Mouse (Mus musculus) embryonic facial prominence, embryonic 11.5 days (tissue): ENCODE measurements around the gene Stat1. TPM values are rescaled to one million over a fixed set of nuclear protein-coding genes. Genes with fewer than 3 reads are reported as not detected.
A peak's percentile ranks its signal among the peaks of the same experiment; 100 is the strongest.

Experiments
- ATAC-seq: fragments of 200-750 bp; cut with Nextera tagmentation; replicated peaks from 2 replicates; pipeline ENCODE4 v1.8.0; 2017; ENCODE audit warnings: low read depth; ENCODE audit not compliant: insufficient number of reproducible peaks, low FRiP score, low TSS enrichment
- DNase-seq: peaks from one replicate; pipeline ENCODE4 v3.0.0-alpha.2; 2015; ENCODE audit warnings: low spot score
- H3K27ac ChIP-seq: fragments of 300-500 bp; sonication (generic); replicated peaks from 2 replicates; pipeline ENCODE4 v1.5.1; 2014; ENCODE audit warnings: mild to moderate bottlenecking, low read depth, low read length, control low read depth
- H3K27me3 ChIP-seq: fragments of 300-500 bp; sonication (generic); 2 replicates; pipeline ENCODE4 v1.6.1; 2014; ENCODE audit warnings: mild to moderate bottlenecking, low read length, moderate library complexity, mixed read lengths; ENCODE audit not compliant: control insufficient read depth, insufficient read depth
- H3K36me3 ChIP-seq: fragments of 300-500 bp; sonication (generic); replicated peaks from 2 replicates; pipeline ENCODE4 v1.6.1; 2014; ENCODE audit warnings: low read depth, mild to moderate bottlenecking, low read length, moderate library complexity, mixed read lengths; ENCODE audit not compliant: control insufficient read depth, insufficient read depth
- H3K4me1 ChIP-seq: fragments of 300-500 bp; sonication (generic); 2 replicates; pipeline ENCODE4 v1.6.1; 2014; ENCODE audit warnings: low read length, mixed read lengths; ENCODE audit not compliant: control insufficient read depth, insufficient read depth
- H3K4me2 ChIP-seq: fragments of 300-500 bp; sonication (generic); 2 replicates; pipeline ENCODE4 v1.6.1; 2014; ENCODE audit warnings: low read depth, mild to moderate bottlenecking, control low read depth, low read length, moderate library complexity
- H3K4me3 ChIP-seq: fragments of 300-500 bp; sonication (generic); 2 replicates; pipeline ENCODE4 v1.5.1; 2014; ENCODE audit warnings: low read depth, low read length, control low read depth
- H3K9ac ChIP-seq: fragments of 300-500 bp; sonication (generic); replicated peaks from 2 replicates; pipeline ENCODE4 v1.6.1; 2014; ENCODE audit warnings: mild to moderate bottlenecking, control low read depth, low read length
- H3K9me3 ChIP-seq: fragments of 300-500 bp; sonication (generic); replicated peaks from 2 replicates; pipeline ENCODE4 v1.6.1; 2016; ENCODE audit warnings: mild to moderate bottlenecking, low read length, inconsistent platforms, mixed read lengths; ENCODE audit not compliant: control insufficient read depth
- WGBS: fragments of 180-500 bp; shearing (Covaris S2); extraction: QIAGEN DNeasy Blood & Tissue Kit; methylation state at CpG from one replicate; pipeline ENCODE4 v1.1.7; 2014; 5-methylcytosine and 5-hydroxymethylcytosine counted together
- polyA plus RNA-seq: library from polyadenylated mRNA; unstranded; fragments of >200 nt; fragmentation: Nextera tagmentation; extraction: Ambion mirVana; gene quantifications from 2 replicates; pipeline ENCODE4 v1.2.1, GENCODE M21; 2014

Gene Stat1
- polyA plus RNA-seq, 1 experiment from 2014 or later, result 13.1 TPM

GRCm38 (mm10) chr1:52170747-52171146 is 51.5 kb downstream of the Stat1 start:
- no peak for ATAC-seq
- H3K27me3 ChIP-seq, result no peaks in the 10 kb centered on the region
- no peak overlapping the region for H3K27ac ChIP-seq
- no peak overlapping the region for H3K4me2 ChIP-seq
- H3K36me3 ChIP-seq, result no peaks in the 10 kb centered on the region
- no peak for DNase-seq
- H3K4me1 ChIP-seq, result no peaks in the 10 kb centered on the region
- no peaks in the 10 kb centered on the region for H3K9me3 ChIP-seq
- no peak overlapping the region for H3K9ac ChIP-seq
- 78% methylated on average over 7 of the region's 7 CpGs for WGBS
- H3K4me3 ChIP-seq, result no peak overlapping the region

- 81% methylated on average over 8 of the region's 8 CpGs for WGBS
- no peaks in the 10 kb centered on the region for H3K9me3 ChIP-seq
- no peak overlapping the region for H3K4me3 ChIP-seq
- no peaks in the 10 kb centered on the region for H3K27me3 ChIP-seq
- no peaks in the 10 kb centered on the region for H3K36me3 ChIP-seq
- H3K4me1 ChIP-seq, result no peaks in the 10 kb centered on the region
- no peak overlapping the region for H3K27ac ChIP-seq
- ATAC-seq, result no peak
- H3K9ac ChIP-seq, result no peak overlapping the region
- no peak overlapping the region for H3K4me2 ChIP-seq
- DNase-seq, result no peak
Observed at GRCm38 (mm10) chr1:52171271-52171670, 52.0 kb downstream of the Stat1 start.

- H3K9me3 ChIP-seq, result no peaks in the 10 kb centered on the region
- H3K9ac ChIP-seq, result no peak overlapping the region
- H3K4me2 ChIP-seq, result no peak overlapping the region
- DNase-seq (no peak), ATAC-seq (no peak)
- H3K27me3 ChIP-seq, result no peaks in the 10 kb centered on the region
- H3K36me3 ChIP-seq, result no peaks in the 10 kb centered on the region
- H3K4me3 ChIP-seq, result no peak overlapping the region
- H3K4me1 ChIP-seq, result no peaks in the 10 kb centered on the region
- H3K27ac ChIP-seq, result no peak overlapping the region
- WGBS, result 67% methylated on average over 5 of the region's 5 CpGs
Observed at GRCm38 (mm10) chr1:52175321-52175720, 56.1 kb downstream of the Stat1 start.

GRCm38 (mm10) chr1:52175983-52176382 is 56.7 kb downstream of the Stat1 start:
- ATAC-seq (no peak), DNase-seq (peak; percentile 6)
- no peaks in the 10 kb centered on the region for H3K4me1 ChIP-seq
- no peaks in the 10 kb centered on the region for H3K27me3 ChIP-seq
- no peak overlapping the region for H3K27ac ChIP-seq
- no peaks in the 10 kb centered on the region for H3K36me3 ChIP-seq
- no peak overlapping the region for H3K4me2 ChIP-seq
- 69% methylated on average over 3 of the region's 3 CpGs for WGBS
- H3K9me3 ChIP-seq, result no peaks in the 10 kb centered on the region
- H3K9ac ChIP-seq, result no peak overlapping the region
- no peak overlapping the region for H3K4me3 ChIP-seq

- no peaks in the 10 kb centered on the region for H3K36me3 ChIP-seq
- H3K9me3 ChIP-seq, result no peaks in the 10 kb centered on the region
- no peaks in the 10 kb centered on the region for H3K4me1 ChIP-seq
- no peaks in the 10 kb centered on the region for H3K27me3 ChIP-seq
- DNase-seq, result no peak
- no peak overlapping the region for H3K9ac ChIP-seq
- H3K4me2 ChIP-seq, result no peak overlapping the region
- no peak overlapping the region for H3K4me3 ChIP-seq
- H3K27ac ChIP-seq, result no peak overlapping the region
- no peak for ATAC-seq
- 74% methylated on average over 2 of the region's 2 CpGs for WGBS
Observed at GRCm38 (mm10) chr1:52176999-52177398, 57.8 kb downstream of the Stat1 start.

- 88% methylated on average over 9 of the region's 9 CpGs for WGBS
- H3K9me3 ChIP-seq, result no peaks in the 10 kb centered on the region
- H3K4me3 ChIP-seq, result no peak overlapping the region
Observed at GRCm38 (mm10) chr1:52179939-52180568, 60.8 kb downstream of the Stat1 start.

GRCm38 (mm10) chr1:52181994-52182393 is 62.8 kb downstream of the Stat1 start:
- DNase-seq, result no peak
- H3K9me3 ChIP-seq, result no peaks in the 10 kb centered on the region
- H3K4me1 ChIP-seq, result no peaks in the 10 kb centered on the region
- no peak overlapping the region for H3K4me2 ChIP-seq
- no peaks in the 10 kb centered on the region for H3K27me3 ChIP-seq
- ATAC-seq, result no peak
- no peaks in the 10 kb centered on the region for H3K36me3 ChIP-seq
- no peak overlapping the region for H3K27ac ChIP-seq
- H3K9ac ChIP-seq, result no peak overlapping the region
- H3K4me3 ChIP-seq, result no peak overlapping the region

More at GRCm38 (mm10) chr1:52179939-52180568, 60.8 kb downstream of the Stat1 start:
- Histone ChIP-seq H3K4me2 (no peak overlapping the region), H3K4me1 (no peaks in the 10 kb centered on the region), H3K27me3 (no peaks in the 10 kb centered on the region), H3K36me3 (no peaks in the 10 kb centered on the region), H3K9ac (no peak overlapping the region), H3K27ac (no peak overlapping the region)
- DNase-seq (no peak), ATAC-seq (no peak)

GRCm38 (mm10) chr1:52182992-52183391 is 63.8 kb downstream of the Stat1 start:
- no peak for ATAC-seq
- 91% methylated on average over 2 of the region's 2 CpGs for WGBS

More at GRCm38 (mm10) chr1:52182992-52183391, 63.8 kb downstream of the Stat1 start:
- Histone ChIP-seq H3K9me3 (no peaks in the 10 kb centered on the region), H3K9ac (no peak overlapping the region), H3K27ac (no peak overlapping the region), H3K4me1 (no peaks in the 10 kb centered on the region), H3K4me2 (no peak overlapping the region), H3K4me3 (no peak overlapping the region), H3K27me3 (no peaks in the 10 kb centered on the region), H3K36me3 (no peaks in the 10 kb centered on the region; the same call in 1 of the 2 replicates)
- no peak for DNase-seq
